Mouse (Mus musculus): ENCODE results near the gene Tm7sf3. TPM values are rescaled to one million over a fixed set of nuclear protein-coding genes. Genes with fewer than 3 reads are reported as not detected.

The Tm7sf3 gene
- total and polyA plus RNA-seq, 3 experiments, result 18.3 to 27.1 TPM; not detected in 1

DNA sequence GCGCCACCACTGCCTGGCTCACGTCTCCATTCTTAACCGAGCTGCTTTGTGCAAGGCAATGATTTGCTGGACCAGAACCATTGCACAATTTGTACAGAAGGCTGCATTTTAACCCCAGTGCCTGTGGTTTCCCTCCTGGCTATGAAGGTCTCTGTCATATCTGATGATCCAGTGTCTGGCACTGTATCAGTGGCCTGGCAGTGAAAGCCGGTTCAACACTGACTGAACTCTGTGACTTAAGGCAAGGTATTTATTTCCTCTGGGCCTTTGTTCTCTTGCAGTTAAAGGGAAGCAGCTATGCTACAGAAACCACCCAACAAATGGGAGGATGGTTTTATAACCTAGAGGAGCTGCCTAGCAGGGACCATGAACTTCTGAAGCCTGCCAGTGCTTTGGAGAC, 11.7 kb downstream of the Tm7sf3 start:
- Histone ChIP-seq H3K79me2 (ENCODE audit: control insufficient read depth, insufficient read depth, low read length, poor library complexity) (peaks cover 10% of the 10 kb centered on the region; the same call in 1 of the 2 replicates), H3K4me1 (ENCODE audit: control insufficient read depth in 1 of 2, insufficient read depth in 2 of 2, low read length in 2 of 2) (peaks cover 12 to 33% of the 10 kb centered on the region in 2 experiments), H3K36me3 (ENCODE audit: control insufficient read depth in 1 of 2, insufficient read depth in 2 of 2, low read length in 2 of 2) (peaks cover 0 to 27% of the 10 kb centered on the region in 2 experiments; a peak in 2 of 4 replicates), H3K27me3 (ENCODE audit: control insufficient read depth in 1 of 2, insufficient read depth in 2 of 2, low read length in 2 of 2) (no peaks in the 10 kb centered on the region), H3K9me3 (replicated peaks; ENCODE audit: insufficient read depth, low read length) (no peaks in the 10 kb centered on the region), H3K9ac (ENCODE audit: control insufficient read depth, low read depth, low read length, poor library complexity, severe bottlenecking) (0 out of 2 replicates have a peak overlapping the region, but pooled peaks have one; percentile 3), H3K4me3 (ENCODE audit: control insufficient read depth in 1 of 2, insufficient read depth in 1 of 2, low read depth in 2 of 2, low read length in 2 of 2) (no peak overlapping the region), H3K27ac (ENCODE audit: control insufficient read depth, low read depth, low read length) (peak overlapping the region; percentile 11; the same call in 1 of the 2 replicates)
- TF ChIP-seq MYB (IDR thresholded peaks at IDR 0.05; ENCODE audit: low read depth, low read length) (no peak), GATA1 (IDR thresholded peaks at IDR 0.05; ENCODE audit: low read depth, low read length) (0 out of 2 replicates have a peak, but pooled peaks have one; percentile 8), ZNF384 (IDR thresholded peaks at IDR 0.05; ENCODE audit: low read depth, low read length) (no peak), NELFE (IDR thresholded peaks at IDR 0.05; ENCODE audit: low read depth, low read length) (no peak), TCF12 (IDR thresholded peaks at IDR 0.05; ENCODE audit: low read depth, low read length) (no peak), BHLHE40 (IDR thresholded peaks at IDR 0.05; ENCODE audit: borderline replicate concordance, low read depth, low read length) (no peak), EP300 (IDR thresholded peaks at IDR 0.05; ENCODE audit: low read depth in 1 of 2, low read length in 2 of 2) (no peak), JUND (IDR thresholded peaks at IDR 0.05; ENCODE audit: low read depth, low read length) (no peak), HCFC1 (IDR thresholded peaks at IDR 0.05; ENCODE audit: low read depth, low read length) (no peak), ELF1 (IDR thresholded peaks at IDR 0.05; ENCODE audit: low read depth, low read length) (no peak), ZC3H11A (IDR thresholded peaks at IDR 0.05; ENCODE audit: low read depth, low read length) (no peak), USF2 (IDR thresholded peaks at IDR 0.05; ENCODE audit: borderline replicate concordance in 1 of 2, insufficient read depth in 1 of 2, low read depth in 1 of 2, low read length in 2 of 2) (no peak), CHD1 (IDR thresholded peaks at IDR 0.05; ENCODE audit: low read depth, low read length) (no peak), MYC (IDR thresholded peaks at IDR 0.05; ENCODE audit: low read depth, low read length) (no peak), SMC3 (IDR thresholded peaks at IDR 0.05; ENCODE audit: low read depth, low read length) (no peak), E2F4 (IDR thresholded peaks at IDR 0.05; ENCODE audit: borderline replicate concordance, low read depth, low read length) (no peak), KAT2A (conservative IDR thresholded peaks at IDR 0.05; ENCODE audit: low read depth, low read length) (no peak), POLR2AphosphoS2 (IDR thresholded peaks at IDR 0.05; ENCODE audit: low read length) (no peak), RCOR1 (IDR thresholded peaks at IDR 0.05; ENCODE audit: low read depth, low read length) (0 out of 2 replicates have a peak, but pooled peaks have one; percentile 15), SIN3A (IDR thresholded peaks at IDR 0.05; ENCODE audit: low read length) (peak; percentile 32; the same call in 1 of the 2 replicates), MEF2A (IDR thresholded peaks at IDR 0.05; ENCODE audit: extremely low read depth, insufficient replicate concordance, low read depth, low read length, poor library complexity, severe bottlenecking) (no peak)
- DNase-seq (ENCODE audit: low read depth, low spot score), result peak; percentile 61
